Mouse (Mus musculus): ENCODE measurements at regions not wholly inside any gene's neighbourhood (a gene's known extent, or its start where the extent isn't known, plus 50 kb on each side); places are given as distances from the start of the nearest gene placed in this dataset.

DNA sequence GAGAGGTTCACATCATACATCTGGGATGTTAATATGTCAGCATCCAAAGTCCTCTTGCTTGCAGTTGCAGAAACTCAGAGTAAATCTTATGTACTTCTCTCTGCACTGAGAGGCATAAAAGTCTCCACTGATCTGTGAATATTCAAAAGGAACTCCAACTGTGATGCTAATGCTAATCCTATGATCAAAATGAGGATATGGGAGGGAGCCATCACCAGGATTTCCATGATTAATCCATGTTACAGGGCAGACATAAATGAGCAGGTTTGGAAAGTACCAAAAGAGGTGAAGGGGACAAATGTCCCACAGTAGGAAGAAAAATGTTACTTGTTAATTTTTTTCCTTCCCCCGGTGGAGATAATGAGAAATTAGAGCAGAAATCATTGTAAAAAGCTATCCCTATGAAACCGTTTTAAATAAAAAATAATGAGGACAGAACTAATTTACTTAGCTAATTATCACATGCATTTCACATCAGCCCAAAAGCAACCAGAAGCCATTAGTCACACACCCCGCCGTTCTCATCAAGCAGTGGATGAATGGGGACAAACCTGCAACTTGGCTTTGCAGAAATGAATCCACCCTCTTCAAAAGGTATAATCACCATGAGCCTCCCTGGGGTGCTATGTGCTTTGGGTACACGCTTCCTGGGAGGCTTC lies 1065.4 kb downstream of the Agbl1 start:
- TF ChIP-seq POLR2A (IDR thresholded peaks at IDR 0.05; ENCODE audit: low read depth, low read length) (no peak), CTCF (conservative IDR thresholded peaks at IDR 0.05; ENCODE audit: insufficient read depth, insufficient read length, low read depth, low read length) (no peak)

Data from kidney, adult 2 months (tissue).